Mouse (Mus musculus): ENCODE measurements around the gene Tst. TPM values are rescaled to one million over a fixed set of nuclear protein-coding genes. Genes with fewer than 3 reads are reported as not detected.
A peak's percentile ranks its signal among the peaks of the same experiment; 100 is the strongest.

Gene Tst
- polyA plus RNA-seq, 1 experiment from 2014 or later, result 10.1 TPM

DNA sequence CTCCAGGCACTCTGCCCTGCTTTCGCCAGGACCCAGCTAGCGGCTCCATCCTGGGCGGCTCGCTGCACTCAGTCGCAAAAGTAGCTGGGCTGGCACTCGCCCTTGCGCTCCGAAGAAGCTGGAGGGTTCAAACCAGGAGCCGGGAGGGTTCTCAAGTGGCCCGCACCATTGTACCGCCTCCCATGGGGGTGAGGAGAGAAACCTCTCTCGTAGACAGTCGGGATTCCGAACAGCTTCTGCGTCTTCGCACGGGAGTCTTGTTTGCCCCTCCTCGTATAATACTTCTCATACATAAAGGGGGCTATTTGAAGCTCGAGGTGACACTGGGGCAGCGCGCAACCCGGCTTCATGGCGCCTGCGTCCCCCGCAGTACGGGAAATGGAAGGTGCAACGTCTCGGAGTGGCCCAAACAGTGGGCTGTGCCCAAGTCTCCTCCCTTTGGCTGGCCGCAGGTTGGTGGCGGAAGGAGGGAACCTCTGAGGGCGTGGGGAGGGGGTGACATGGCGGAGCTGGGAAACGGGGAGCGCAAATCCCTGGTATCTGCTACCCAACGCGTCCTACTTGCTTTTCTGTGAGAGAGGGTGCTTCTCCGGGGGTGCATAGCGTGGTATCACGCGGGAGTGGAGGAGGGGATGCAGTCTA, 707 bp upstream of the Tst start, which contains the start of gene Mpst:
Gene Mpst (plus strand): TSS at position 124 of the 642 bp plus-strand sequence.
- Histone ChIP-seq H3K27me3 (peaks cover 39% of the 10 kb centered on the region), H3K27ac (peak within 1 kb of the TSS; percentile 92), H3K36me3 (no peaks in the 10 kb centered on the region), H3K4me3 (peak within 1 kb of the TSS; percentile 60), H3K9ac (peak within 1 kb of the TSS; percentile 69), H3K4me1 (peaks cover 44% of the 10 kb centered on the region), H3K4me2 (replicated peaks) (peak within 1 kb of the TSS; percentile 91), H3K9me3 (no peaks in the 10 kb centered on the region)
- under 1% methylated on average over 40 of the region's 40 CpGs for WGBS
- peak; percentile 78 for ATAC-seq (ENCODE audit: insufficient number of reproducible peaks, insufficient read depth, low FRiP score, low TSS enrichment)

- no peak overlapping the region for H3K27ac ChIP-seq
- no peaks in the 10 kb centered on the region for H3K9me3 ChIP-seq
- no peaks in the 10 kb centered on the region for H3K36me3 ChIP-seq
- H3K4me3 ChIP-seq, result peak overlapping the region; percentile 60
- peak overlapping the region; percentile 69; the same call in 1 of the 2 replicates for H3K9ac ChIP-seq
- H3K4me1 ChIP-seq, result peaks cover 40% of the 10 kb centered on the region
- H3K27me3 ChIP-seq, result peaks cover 26% of the 10 kb centered on the region
- peak overlapping the region; percentile 91 for H3K4me2 ChIP-seq (replicated peaks)
- 50% methylated on average over 11 of the region's 11 CpGs for WGBS
- no peak for ATAC-seq (ENCODE audit: insufficient number of reproducible peaks, insufficient read depth, low FRiP score, low TSS enrichment)
Observed at GRCm38 (mm10) chr15:78405098-78405497, 609 bp downstream of the Tst start.

DNA sequence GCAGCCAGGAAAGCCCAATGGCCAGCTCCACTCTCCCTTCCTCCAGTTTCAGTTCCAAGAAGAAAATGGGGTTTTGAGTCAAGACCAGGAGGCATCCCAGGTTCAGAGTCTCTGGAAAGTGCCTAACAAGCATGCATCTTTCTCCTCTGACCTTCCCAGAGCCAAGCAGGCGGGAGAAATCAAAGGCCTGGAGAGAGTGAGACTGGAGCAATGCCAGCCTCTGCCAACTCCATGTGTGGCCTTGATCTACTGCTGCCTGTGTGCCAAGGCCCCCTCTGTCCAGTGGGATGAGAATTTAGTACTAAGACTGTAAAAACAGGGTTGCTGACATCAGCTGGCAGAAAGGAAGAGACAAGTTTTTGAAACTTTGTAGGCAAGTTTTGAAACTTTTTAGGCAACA, 1.8 kb downstream of the Tst start:
- Histone ChIP-seq H3K4me1 (peaks cover 36% of the 10 kb centered on the region), H3K4me2 (replicated peaks) (no peak overlapping the region)
- ATAC-seq (ENCODE audit: insufficient number of reproducible peaks, insufficient read depth, low FRiP score, low TSS enrichment), result no peak

DNA sequence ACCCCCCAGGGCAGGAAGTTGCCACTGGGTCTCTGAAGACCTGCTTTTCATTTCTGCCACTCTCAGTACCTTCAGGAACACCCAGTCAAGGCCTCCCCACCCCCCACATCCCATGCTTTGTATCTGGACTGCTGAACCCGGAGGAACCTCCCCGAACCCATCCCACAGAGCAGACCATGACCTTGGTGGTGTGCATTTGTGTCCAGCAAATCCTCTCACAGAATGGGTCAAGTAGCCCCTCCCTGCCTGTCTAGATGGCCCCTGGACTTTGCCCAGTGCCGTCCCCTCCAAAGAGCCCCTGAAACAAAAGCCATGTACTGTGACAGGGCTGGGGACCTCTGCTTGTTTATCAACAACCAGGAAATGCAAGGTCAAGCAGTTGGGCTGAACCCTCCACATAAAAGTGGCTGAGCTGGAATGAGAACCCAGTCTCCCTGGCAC, 2.4 kb downstream of the Tst start:
- 48% methylated on average over 3 of the region's 3 CpGs for WGBS
- peaks cover 36% of the 10 kb centered on the region for H3K4me1 ChIP-seq

More for the DNA sequence above, 1.8 kb downstream of the Tst start:
- Histone ChIP-seq H3K9ac (no peak overlapping the region), H3K36me3 (no peaks in the 10 kb centered on the region), H3K4me3 (no peak overlapping the region), H3K27me3 (peaks cover 14% of the 10 kb centered on the region), H3K27ac (no peak overlapping the region), H3K9me3 (no peaks in the 10 kb centered on the region)
- WGBS, result 58% methylated on average over 1 of the region's 1 CpGs

DNA sequence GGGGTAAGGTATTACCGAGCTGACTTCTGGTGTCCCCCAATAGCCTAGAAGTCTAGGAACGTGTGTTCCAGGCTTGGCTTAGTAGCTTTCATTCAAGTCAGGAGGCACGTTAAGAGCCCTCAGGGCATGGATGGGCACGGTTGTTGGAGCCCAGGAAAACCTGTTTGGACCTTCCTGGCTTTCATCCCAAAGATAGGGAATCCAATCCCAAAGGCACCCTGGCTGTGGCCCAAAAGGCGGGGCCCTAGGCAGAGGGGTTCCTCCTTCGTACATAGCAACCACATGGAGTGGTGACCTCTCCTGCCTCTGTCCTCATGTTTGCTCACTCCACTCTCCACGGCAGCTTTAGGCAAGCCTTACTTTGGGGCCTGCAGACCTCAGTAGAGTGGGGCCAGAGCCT, 3.3 kb downstream of the Tst start:
- WGBS, result 73% methylated on average over 7 of the region's 7 CpGs
- no peaks in the 10 kb centered on the region for H3K9me3 ChIP-seq
- no peak for ATAC-seq (ENCODE audit: insufficient number of reproducible peaks, insufficient read depth, low FRiP score, low TSS enrichment)

More for the DNA sequence above, 2.4 kb downstream of the Tst start:
- ATAC-seq (ENCODE audit: insufficient number of reproducible peaks, insufficient read depth, low FRiP score, low TSS enrichment), result no peak
- Histone ChIP-seq H3K27me3 (peaks cover 8% of the 10 kb centered on the region), H3K36me3 (no peaks in the 10 kb centered on the region), H3K9ac (no peak overlapping the region), H3K27ac (no peak overlapping the region), H3K9me3 (no peaks in the 10 kb centered on the region), H3K4me3 (no peak overlapping the region), H3K4me2 (replicated peaks) (no peak overlapping the region)

GRCm38 (mm10) chr15:78401921-78402320, 3.8 kb downstream of the Tst start:
- Histone ChIP-seq H3K4me3 (no peak overlapping the region), H3K36me3 (no peaks in the 10 kb centered on the region), H3K9ac (no peak overlapping the region), H3K9me3 (no peaks in the 10 kb centered on the region), H3K27me3 (no peaks in the 10 kb centered on the region), H3K4me1 (peaks cover 27% of the 10 kb centered on the region), H3K27ac (no peak overlapping the region), H3K4me2 (replicated peaks) (no peak overlapping the region)
- WGBS, result 70% methylated on average over 4 of the region's 4 CpGs
- ATAC-seq (ENCODE audit: insufficient number of reproducible peaks, insufficient read depth, low FRiP score, low TSS enrichment), result no peak

More for the DNA sequence above, 3.3 kb downstream of the Tst start:
- H3K36me3 ChIP-seq, result no peaks in the 10 kb centered on the region
- no peak overlapping the region for H3K4me3 ChIP-seq
- H3K27ac ChIP-seq, result no peak overlapping the region
- peaks cover under 1% of the 10 kb centered on the region; the same call in 1 of the 2 replicates for H3K27me3 ChIP-seq
- H3K9ac ChIP-seq, result no peak overlapping the region
- H3K4me1 ChIP-seq, result peaks cover 32% of the 10 kb centered on the region
- H3K4me2 ChIP-seq (replicated peaks), result no peak overlapping the region

DNA sequence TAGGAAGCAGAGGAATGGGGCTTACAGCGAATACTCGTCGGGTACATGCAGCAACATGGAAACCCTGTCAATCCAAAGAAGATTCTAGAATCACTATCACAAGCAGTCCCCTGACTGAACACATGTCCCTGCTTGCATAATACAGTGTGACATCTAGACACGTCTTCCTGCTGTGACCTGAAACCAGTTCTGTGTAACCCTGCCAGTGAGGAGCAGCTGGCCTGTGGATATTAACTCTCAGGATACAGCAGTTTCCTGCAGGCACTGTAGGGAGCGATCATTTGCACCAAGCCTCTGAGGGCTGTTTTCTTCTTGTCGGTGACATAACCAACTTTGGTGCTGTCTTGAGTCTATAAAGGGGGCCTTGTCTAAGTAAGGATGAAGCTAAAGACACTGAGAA, 4.4 kb downstream of the Tst start:
- Histone ChIP-seq H3K36me3 (no peaks in the 10 kb centered on the region), H3K4me2 (replicated peaks) (no peak overlapping the region), H3K9me3 (no peaks in the 10 kb centered on the region), H3K4me3 (no peak overlapping the region), H3K27ac (no peak overlapping the region), H3K4me1 (peaks cover 26% of the 10 kb centered on the region), H3K9ac (no peak overlapping the region), H3K27me3 (no peaks in the 10 kb centered on the region)
- 70% methylated on average over 6 of the region's 6 CpGs for WGBS
- no peak for ATAC-seq (ENCODE audit: insufficient number of reproducible peaks, insufficient read depth, low FRiP score, low TSS enrichment)

- H3K36me3 ChIP-seq, result no peaks in the 10 kb centered on the region
- H3K9me3 ChIP-seq, result no peaks in the 10 kb centered on the region
- no peaks in the 10 kb centered on the region for H3K27me3 ChIP-seq
- no peak within 1 kb of the TSS for H3K27ac ChIP-seq
- WGBS, result 78% methylated on average over 8 of the region's 8 CpGs
- no peak within 1 kb of the TSS for H3K9ac ChIP-seq
- no peak for ATAC-seq (ENCODE audit: insufficient number of reproducible peaks, insufficient read depth, low FRiP score, low TSS enrichment)
- H3K4me1 ChIP-seq, result no peaks in the 10 kb centered on the region
- H3K4me3 ChIP-seq, result no peak within 1 kb of the TSS
- no peak within 1 kb of the TSS for H3K4me2 ChIP-seq (replicated peaks)
Observed at GRCm38 (mm10) chr15:78395478-78395962, 10.2 kb downstream of the Tst start, which contains the start of gene Tex33. TSS of gene Tex33 (minus strand) at chr15:78395912.

GRCm38 (mm10) chr15:78390855-78391254, 14.9 kb downstream of the Tst start:
- 88% methylated on average over 3 of the region's 3 CpGs for WGBS
- ATAC-seq (ENCODE audit: insufficient number of reproducible peaks, insufficient read depth, low FRiP score, low TSS enrichment), result no peak

GRCm38 (mm10) chr15:78385564-78385963, 20.1 kb downstream of the Tst start:
- ATAC-seq (ENCODE audit: insufficient number of reproducible peaks, insufficient read depth, low FRiP score, low TSS enrichment), result no peak
- Histone ChIP-seq H3K9ac (no peak overlapping the region), H3K27ac (no peak overlapping the region), H3K9me3 (no peaks in the 10 kb centered on the region), H3K4me1 (no peaks in the 10 kb centered on the region), H3K27me3 (no peaks in the 10 kb centered on the region), H3K36me3 (no peaks in the 10 kb centered on the region), H3K4me3 (no peak overlapping the region), H3K4me2 (replicated peaks) (no peak overlapping the region)
- 86% methylated on average over 1 of the region's 1 CpGs for WGBS

More at GRCm38 (mm10) chr15:78390855-78391254, 14.9 kb downstream of the Tst start:
- H3K4me2 ChIP-seq (replicated peaks), result no peak overlapping the region
- H3K27ac ChIP-seq, result no peak overlapping the region
- H3K27me3 ChIP-seq, result no peaks in the 10 kb centered on the region
- H3K4me3 ChIP-seq, result no peak overlapping the region
- no peaks in the 10 kb centered on the region for H3K36me3 ChIP-seq
- no peak overlapping the region for H3K9ac ChIP-seq
- H3K9me3 ChIP-seq, result no peaks in the 10 kb centered on the region
- no peaks in the 10 kb centered on the region for H3K4me1 ChIP-seq

- ATAC-seq (ENCODE audit: insufficient number of reproducible peaks, insufficient read depth, low FRiP score, low TSS enrichment), result no peak
- no peak overlapping the region for H3K9ac ChIP-seq
- no peaks in the 10 kb centered on the region for H3K36me3 ChIP-seq
- no peak overlapping the region for H3K27ac ChIP-seq
- no peaks in the 10 kb centered on the region for H3K27me3 ChIP-seq
- no peaks in the 10 kb centered on the region for H3K9me3 ChIP-seq
- 68% methylated on average over 7 of the region's 7 CpGs for WGBS
- H3K4me1 ChIP-seq, result no peaks in the 10 kb centered on the region
- no peak overlapping the region for H3K4me2 ChIP-seq (replicated peaks)
- no peak overlapping the region for H3K4me3 ChIP-seq
Observed at GRCm38 (mm10) chr15:78384220-78385116, 21.2 kb downstream of the Tst start.

Data from embryonic facial prominence, embryonic 12.5 days (tissue).